ENCODE assay signal across 8 mouse cellular contexts in the genomic region with DNA sequence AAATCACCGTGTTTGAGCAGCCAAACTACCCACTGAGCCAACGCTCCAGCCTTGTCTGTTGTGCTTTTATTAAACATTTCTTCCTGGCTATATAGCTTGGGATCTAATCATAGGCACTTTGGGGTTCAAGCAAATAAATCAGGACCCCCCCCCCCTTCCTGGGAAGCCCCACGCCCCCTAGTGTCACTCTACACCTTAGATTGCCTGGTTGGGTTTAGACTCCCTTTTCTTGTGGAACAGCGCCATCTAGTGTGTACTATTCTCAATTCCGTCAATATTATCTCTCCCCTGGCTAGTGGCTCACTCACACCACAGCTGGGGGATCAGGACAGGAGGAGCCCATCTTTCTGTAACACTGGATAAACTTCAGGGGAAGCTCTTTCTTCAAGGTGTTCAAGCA.
A peak's percentile ranks its signal among the peaks of the same experiment; 100 is the strongest.
DNase-seq lines count a peak whose midpoint lies in the region; ATAC-seq lines count a peak whose summit lies in the region.

No protein-coding gene starts in this region.

- WGBS in forebrain, embryonic 12.5 days = 31% methylated on average over 5 of the region's 5 CpGs
- WGBS in large intestine, adult 2 months = 29% methylated on average over 5 of the region's 5 CpGs
- 31% methylated on average over 5 of the region's 5 CpGs for WGBS in stomach, embryonic 16.5 days

- H3K4me3 ChIP-seq in forebrain, embryonic 12.5 days (replicated peaks) = no peak overlapping the region
- H3K4me3 ChIP-seq in stomach, embryonic 16.5 days (replicated peaks; ENCODE audit: low read length) = no peak overlapping the region

- DNase-seq in gastrocnemius, adult 18-20 months (ENCODE audit: low spot score) = peak; percentile 69
- DNase-seq in gastrocnemius, adult 8-10 months (ENCODE audit: low spot score in 2 of 2) = no peak
- DNase-seq in 416B (ENCODE audit: low read depth) = peak; percentile 63
- DNase-seq in large intestine, adult 2 months (ENCODE audit: low read depth, low spot score) = peak; percentile 36

- peak; percentile 47 for ATAC-seq in activated CD4-positive, CD25-positive, alpha-beta regulatory T cell, adult 4 months
- 0 out of 2 replicates have a peak, but pooled peaks have one; percentile 68 for ATAC-seq in forebrain, embryonic 12.5 days (ENCODE audit: low FRiP score)
- ATAC-seq in megakaryocyte progenitor cell, adult 5-6 weeks (replicated peaks; ENCODE audit: poor library complexity) = peak; percentile 71
- ATAC-seq in stomach, embryonic 16.5 days (ENCODE audit: insufficient read depth, low FRiP score) = peak; percentile 58; the same call in 1 of the 2 replicates

- no peak overlapping the region for H3K9ac ChIP-seq in forebrain, embryonic 12.5 days
- no peak overlapping the region for H3K9ac ChIP-seq in stomach, embryonic 16.5 days (ENCODE audit: low read length)

- H3K27me3 ChIP-seq in forebrain, embryonic 12.5 days = 0 out of 2 replicates have a peak, but pooled peaks cover 7% of the 10 kb centered on the region
- peaks cover 3% of the 10 kb centered on the region; the same call in 1 of the 2 replicates for H3K27me3 ChIP-seq in stomach, embryonic 16.5 days (ENCODE audit: control insufficient read depth, insufficient read depth, low read length)

- no peak overlapping the region for H3K4me2 ChIP-seq in forebrain, embryonic 12.5 days
- H3K4me2 ChIP-seq in stomach, embryonic 16.5 days (ENCODE audit: low read depth, low read length) = no peak overlapping the region

- H3K9me3 ChIP-seq in forebrain, embryonic 12.5 days = no peaks in the 10 kb centered on the region
- H3K9me3 ChIP-seq in stomach, embryonic 16.5 days (replicated peaks; ENCODE audit: control insufficient read depth, low read length) = no peaks in the 10 kb centered on the region

- no peaks in the 10 kb centered on the region for H3K36me3 ChIP-seq in forebrain, embryonic 12.5 days (replicated peaks)
- H3K36me3 ChIP-seq in stomach, embryonic 16.5 days (ENCODE audit: control insufficient read depth, insufficient read depth, low read length) = no peaks in the 10 kb centered on the region

- H3K4me1 ChIP-seq in forebrain, embryonic 12.5 days = no peaks in the 10 kb centered on the region
- no peaks in the 10 kb centered on the region for H3K4me1 ChIP-seq in stomach, embryonic 16.5 days (ENCODE audit: control insufficient read depth, insufficient read depth, low read length)

- no peak overlapping the region for H3K27ac ChIP-seq in forebrain, embryonic 12.5 days
- no peak overlapping the region for H3K27ac ChIP-seq in stomach, embryonic 16.5 days (ENCODE audit: low read length)

Comparison
In these comparisons a context has a peak if more than half of its experiments do, and no peak if none do; other contexts are left out.
1. DNase-seq: peak in gastrocnemius, adult 18-20 months (single experiment), 416B (single experiment) and large intestine, adult 2 months (single experiment); none in gastrocnemius, adult 8-10 months (0 of 2).
2. Peak in every context shown above with its lines, with median percentiles within 50 percentile points of each other: ATAC-seq.